Mouse (Mus musculus) common myeloid progenitor, adult 5-6 weeks (primary cell): ENCODE measurements at regions not wholly inside any gene's neighbourhood (a gene's known extent, or its start where the extent isn't known, plus 50 kb on each side); places are given as distances from the start of the nearest gene placed in this dataset.

Experiments used
- ATAC-seq: replicated peaks from 2 replicates; pipeline ENCODE4 v1.8.0; 2016; ENCODE audit warnings: low read depth, mild to moderate bottlenecking, moderate TSS enrichment, inconsistent platforms; ENCODE audit not compliant: poor library complexity, severe bottlenecking

DNA sequence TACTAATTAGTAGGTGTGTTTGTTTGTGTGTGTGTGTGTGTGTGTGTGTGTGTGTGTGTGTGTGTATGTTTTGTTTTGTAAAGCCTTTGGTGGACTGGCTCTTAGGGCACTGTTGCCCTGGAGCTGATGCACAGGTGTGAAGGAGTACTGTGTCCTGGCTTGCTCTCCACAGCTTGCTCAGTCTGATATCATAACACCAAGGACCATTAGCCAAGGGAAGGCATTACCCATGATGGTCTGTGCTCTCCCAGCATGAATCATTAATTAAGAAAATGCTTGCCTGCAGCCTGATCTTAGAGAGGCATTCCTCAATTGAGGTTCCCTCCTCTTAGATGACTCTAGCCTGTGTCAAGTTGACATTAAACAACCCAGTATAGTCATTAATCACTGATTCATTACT, 54.7 kb downstream of the Spry2 start:
- ATAC-seq = no peak

GRCm38 (mm10) chr14:105837533-105837932, 59.1 kb downstream of the Spry2 start:
- ATAC-seq = no peak

DNA sequence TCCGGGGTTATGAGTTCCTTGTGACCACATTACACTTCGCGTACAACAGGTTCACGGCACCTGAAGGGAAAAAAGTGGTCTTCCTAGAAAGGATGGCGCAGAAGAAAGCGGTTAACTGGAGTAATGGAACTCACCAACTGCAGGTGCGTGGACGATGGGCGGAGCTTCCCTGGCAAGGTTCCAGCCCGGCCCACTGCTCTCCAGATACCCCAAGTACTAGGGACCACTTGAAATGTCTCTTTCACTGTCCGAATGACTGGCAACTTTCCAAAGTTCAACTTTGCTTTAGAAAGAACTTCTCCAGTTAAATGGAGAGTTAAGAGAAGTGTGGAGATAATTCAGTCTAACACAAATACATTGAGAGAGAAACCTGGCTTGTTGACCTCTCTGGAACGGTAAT, 65.9 kb downstream of the Spry2 start:
- no peak for ATAC-seq

- ATAC-seq = no peak
Observed at GRCm38 (mm10) chr14:105830301-105830700, 66.3 kb downstream of the Spry2 start.

DNA sequence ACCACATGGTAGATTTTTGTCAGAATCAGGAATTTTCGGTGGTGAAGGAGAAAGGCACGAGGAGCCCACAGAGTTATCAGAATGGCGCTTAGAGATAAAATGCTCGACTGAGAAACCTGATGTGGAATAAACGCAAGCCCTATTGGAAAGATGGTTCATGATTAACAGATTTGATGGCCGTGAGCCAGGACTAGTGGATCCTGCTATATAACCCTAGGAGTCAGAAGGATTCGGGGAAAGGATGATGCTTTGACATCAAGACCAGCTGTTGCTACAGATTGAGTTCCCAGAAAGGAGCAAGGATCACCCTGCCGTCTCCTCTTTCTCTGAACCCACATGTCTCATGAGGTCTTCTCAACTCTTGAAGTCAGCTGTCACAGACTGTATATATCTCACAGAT, 73.5 kb downstream of the Spry2 start:
- ATAC-seq = no peak

DNA sequence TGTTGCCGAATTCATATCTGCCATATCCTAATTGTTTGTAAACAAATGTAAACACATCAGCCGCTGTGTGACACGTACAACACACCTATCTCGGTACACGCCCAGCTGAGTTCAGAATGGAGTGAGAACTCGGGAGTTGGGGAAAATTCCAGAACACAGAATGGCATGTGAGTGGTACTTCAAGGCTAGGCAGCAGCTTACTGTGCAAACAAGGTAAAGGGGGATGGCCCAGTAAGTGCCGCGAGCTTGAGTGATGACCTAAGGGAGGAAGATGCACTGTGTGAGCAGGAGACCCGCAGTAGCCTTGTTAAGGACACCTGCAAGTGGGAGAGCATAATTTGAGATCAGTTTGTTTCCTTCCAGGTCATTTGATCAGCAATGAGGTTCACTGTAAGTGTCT, 74.0 kb downstream of the Spry2 start:
- ATAC-seq = no peak

DNA sequence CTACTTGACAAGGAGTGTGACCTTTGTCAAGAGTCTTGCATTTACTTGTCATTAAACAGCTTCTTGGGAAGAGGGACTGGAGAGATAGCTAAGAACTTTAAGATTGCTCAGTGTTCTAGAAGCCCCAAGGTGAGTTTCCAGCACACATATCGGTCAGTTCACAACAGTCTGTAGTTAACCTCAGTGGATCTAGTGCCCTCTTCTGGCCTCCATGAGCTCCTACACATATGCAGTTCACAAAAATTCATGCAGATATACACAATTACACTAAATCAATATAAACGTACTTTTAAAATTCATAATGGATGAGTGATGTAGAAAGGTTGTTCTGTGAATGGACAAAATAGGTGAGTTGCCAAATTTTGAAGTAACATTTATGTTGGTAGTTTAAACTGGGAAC, 77.1 kb downstream of the Spry2 start:
- ATAC-seq = no peak

GRCm38 (mm10) chr14:105818841-105819240, 77.8 kb downstream of the Spry2 start:
- no peak for ATAC-seq

DNA sequence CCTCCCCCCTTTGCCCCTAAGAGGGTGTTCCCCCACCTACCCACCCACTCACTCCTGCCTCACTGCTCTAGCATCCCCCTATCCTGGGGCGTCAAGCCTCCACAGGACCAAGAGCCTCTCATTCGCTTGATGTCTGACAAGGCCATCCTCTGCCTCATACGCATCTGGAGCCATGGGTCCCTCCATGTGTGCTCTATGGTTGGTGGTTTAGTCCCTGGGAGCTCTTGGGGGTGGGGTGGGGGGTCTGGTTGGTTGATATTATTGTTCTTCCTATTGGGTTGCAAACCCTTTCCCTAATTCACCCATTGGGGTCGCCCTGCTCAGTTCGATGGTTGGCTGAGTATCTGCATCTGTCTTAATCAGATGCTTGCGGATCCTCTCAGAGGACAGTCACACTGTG, 79.1 kb downstream of the Spry2 start:
- ATAC-seq = no peak

GRCm38 (mm10) chr14:105815827-105816226, 80.8 kb downstream of the Spry2 start:
- ATAC-seq = no peak

DNA sequence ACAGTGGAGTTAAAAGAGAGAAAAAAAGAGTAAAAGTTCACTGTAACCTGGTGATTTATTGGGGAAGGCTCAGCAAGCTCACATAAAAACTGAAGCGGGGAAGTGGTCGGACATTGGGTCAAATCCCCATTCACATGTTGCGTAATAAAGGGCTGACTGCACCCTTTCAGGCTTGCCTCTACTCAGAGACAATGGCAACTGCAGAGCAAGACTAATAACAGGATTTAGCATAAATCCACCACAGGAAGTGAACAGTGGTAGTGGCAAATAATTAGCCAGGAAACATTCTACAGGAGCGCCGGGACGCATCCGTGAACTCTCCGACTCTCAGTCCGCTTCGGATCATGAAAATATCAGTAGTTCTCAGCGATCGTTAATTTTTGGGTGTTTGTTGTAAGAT, 81.3 kb downstream of the Spry2 start:
- ATAC-seq = peak; percentile 94

- no peak for ATAC-seq
Observed at GRCm38 (mm10) chr14:105813661-105814060, 83.0 kb downstream of the Spry2 start.

- ATAC-seq = no peak
Observed at GRCm38 (mm10) chr14:105813097-105813496, 83.5 kb downstream of the Spry2 start.

DNA sequence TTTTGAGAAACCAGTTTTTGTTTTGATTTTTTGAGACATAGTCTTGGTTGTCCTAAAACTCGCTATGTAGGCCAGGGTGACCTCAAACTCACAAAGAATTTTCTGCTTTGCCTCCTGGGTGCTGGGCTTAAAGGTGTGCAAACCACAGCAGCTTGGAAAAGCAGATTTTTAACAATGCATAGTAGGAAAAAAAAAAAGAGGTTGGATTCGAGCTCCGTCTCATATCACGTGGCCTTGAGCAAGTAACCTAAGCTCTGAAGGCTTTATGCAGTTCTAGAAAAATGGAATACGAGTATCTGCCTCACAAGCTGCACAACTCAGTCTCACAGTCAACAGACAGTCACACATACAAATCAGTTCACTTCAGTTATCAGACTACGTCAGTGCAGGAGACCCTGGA, 90.9 kb downstream of the Spry2 start:
- no peak for ATAC-seq

- ATAC-seq = peak; percentile 37
Observed at GRCm38 (mm10) chr14:105805362-105805761, 91.3 kb downstream of the Spry2 start.

- no peak for ATAC-seq
Observed at GRCm38 (mm10) chr14:105804761-105805160, 91.9 kb downstream of the Spry2 start.

DNA sequence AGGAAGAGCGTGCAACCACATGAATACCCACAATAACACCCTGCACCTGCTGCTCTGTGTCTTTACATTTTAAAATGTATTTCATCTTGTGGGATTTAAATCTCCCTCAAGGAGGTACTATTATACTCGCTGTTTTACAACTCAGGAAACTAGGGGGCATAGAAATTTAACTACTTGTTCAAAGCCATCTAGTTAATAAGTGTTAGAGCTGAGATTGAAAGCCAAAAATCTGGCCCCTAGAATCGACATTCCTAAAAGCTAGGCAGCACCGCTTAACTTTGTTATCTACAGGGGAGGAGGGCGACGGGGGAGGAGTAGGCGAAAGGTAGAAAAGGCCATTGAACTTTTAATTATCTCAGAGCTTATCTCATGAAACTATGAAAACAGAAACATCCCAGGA, 93.3 kb downstream of the Spry2 start:
- no peak; the same call in 1 of the 2 replicates for ATAC-seq

GRCm38 (mm10) chr14:105802529-105803280, 93.9 kb downstream of the Spry2 start:
- peak; percentile 69 for ATAC-seq

DNA sequence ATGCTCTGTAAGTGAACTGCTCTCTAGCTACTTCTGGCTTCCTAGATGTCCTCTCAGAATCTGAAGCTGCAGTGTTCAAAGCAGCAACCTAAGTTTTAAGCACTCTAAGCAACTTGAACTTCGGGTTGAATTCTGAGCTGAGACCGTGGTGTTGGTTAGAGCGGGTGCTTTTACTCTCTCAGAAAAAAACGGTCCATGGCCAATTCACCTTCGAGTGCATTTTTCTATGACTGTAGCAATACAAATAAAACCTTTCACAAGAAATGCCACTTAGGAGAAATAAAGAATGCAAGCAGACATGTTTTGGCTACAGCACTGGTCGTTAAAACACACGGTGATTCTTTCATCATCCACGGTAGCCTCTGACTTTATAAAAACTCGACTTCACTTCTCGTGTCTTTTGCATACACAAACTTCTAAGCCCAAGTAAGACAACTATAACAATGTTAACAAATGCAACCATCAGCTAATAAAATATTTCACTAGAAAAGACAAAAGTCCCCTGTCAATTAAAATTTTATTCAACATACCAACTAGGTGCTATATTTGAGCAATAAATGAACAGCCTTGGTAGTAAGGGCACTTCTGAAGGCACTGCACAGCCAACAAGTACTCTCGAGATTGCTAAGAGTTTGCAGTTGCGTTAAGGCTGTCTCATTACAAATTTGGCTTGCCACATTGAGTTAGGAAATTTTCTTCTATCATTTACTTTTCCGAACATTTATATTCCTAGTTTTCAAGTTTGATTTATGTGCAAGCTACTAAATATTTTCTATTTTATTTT, 96.3 kb downstream of the Spry2 start:
- no peak for ATAC-seq

- ATAC-seq = no peak
Observed at GRCm38 (mm10) chr14:105799401-105799861, 97.2 kb downstream of the Spry2 start.

DNA sequence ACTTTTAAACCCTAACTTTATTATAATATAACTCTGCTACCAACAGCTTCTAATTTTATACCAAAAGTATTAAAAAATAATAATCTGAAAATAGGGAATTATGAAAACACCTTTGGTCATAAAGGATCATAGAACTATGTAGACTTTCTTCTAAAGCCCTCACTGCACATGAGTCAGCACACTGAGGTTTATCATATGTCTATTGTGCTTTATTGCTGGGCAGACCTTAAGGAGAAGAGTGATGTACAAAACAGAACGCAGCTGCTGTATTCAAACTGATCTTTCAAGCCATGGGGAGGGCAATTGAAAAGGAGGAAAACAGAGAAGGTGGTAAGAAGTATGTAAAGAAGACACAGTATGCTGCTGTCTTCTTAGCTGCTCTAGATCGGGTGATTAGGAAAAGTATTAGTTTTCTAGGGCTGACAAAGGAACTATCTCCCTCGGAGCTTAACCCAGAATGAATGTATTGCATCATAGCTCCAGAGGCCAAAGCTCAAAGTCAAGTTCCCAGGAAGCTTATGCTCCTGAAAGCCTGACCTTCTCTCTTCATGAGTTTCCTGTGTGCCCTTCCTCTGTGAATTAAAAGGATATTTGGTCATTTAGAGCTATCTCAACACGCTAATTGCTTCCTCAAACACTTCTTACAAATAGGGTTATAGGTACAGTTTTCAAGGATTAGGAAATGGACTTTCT, 103.5 kb downstream of the Spry2 start:
- ATAC-seq = no peak
